Mouse (Mus musculus): ENCODE data around the gene Ddhd1. TPM values are rescaled to one million over a fixed set of nuclear protein-coding genes. Genes with fewer than 3 reads are reported as not detected.

The Ddhd1 gene
- polyA plus RNA-seq, 1 experiment: 153 TPM

DNA sequence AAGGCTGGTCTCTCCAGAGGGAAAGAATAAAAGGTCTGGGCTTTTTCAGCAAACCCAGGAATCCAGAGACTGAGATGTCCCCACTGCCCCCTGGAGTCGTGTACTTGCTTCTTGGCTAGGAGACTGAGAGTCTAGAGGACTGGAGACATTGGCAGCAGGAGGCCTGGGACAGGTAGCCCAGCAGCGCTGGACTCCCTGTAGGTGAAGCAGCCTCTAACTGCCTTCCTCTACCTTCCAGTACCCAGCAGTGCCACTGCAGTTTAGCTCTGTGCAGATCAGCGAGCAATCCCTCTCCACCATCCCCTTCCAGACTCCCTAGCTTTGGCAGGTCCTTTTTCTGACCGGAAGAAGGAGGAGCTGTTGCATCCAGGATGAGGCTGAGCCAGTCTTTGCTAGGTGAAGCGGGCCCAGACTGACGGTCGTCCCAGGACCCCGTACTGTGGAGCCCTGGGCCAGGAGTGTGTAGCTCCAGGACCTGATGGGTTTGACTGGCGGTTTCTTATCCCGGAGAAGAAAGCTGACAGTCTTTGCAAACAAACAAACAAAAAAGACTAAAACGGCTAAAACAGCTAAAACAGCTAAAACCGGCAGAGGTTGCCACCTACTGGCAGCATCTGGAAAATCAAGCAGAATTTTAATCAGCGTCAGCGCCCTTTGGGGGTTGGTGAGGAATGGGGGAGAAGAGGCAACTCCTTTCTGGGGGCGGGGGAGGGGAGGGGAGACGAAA is 32.7 kb upstream of the Ddhd1 start:
- Histone ChIP-seq H3K4me3 (ENCODE audit: control insufficient read depth, low read depth, low read length) (peak overlapping the region; percentile 76), H3K36me3 (ENCODE audit: control insufficient read depth, insufficient read depth, low read length) (no peaks in the 10 kb centered on the region), H3K4me1 (ENCODE audit: control insufficient read depth, insufficient read depth, low read length) (peaks cover 5% of the 10 kb centered on the region), H3K27ac (ENCODE audit: control insufficient read depth, insufficient read depth, low read depth, low read length) (no peak overlapping the region), H3K27me3 (ENCODE audit: control insufficient read depth, insufficient read depth, low read length) (no peaks in the 10 kb centered on the region)
- 0 out of 2 replicates have a peak, but pooled peaks have one; percentile 10 for TF ChIP-seq CTCF (IDR thresholded peaks at IDR 0.05; ENCODE audit: control insufficient read depth, insufficient read depth, insufficient replicate concordance, low read depth, low read length)
- no peak for TF ChIP-seq POLR2A (IDR thresholded peaks at IDR 0.05; ENCODE audit: control insufficient read depth, low read depth, low read length)

DNA sequence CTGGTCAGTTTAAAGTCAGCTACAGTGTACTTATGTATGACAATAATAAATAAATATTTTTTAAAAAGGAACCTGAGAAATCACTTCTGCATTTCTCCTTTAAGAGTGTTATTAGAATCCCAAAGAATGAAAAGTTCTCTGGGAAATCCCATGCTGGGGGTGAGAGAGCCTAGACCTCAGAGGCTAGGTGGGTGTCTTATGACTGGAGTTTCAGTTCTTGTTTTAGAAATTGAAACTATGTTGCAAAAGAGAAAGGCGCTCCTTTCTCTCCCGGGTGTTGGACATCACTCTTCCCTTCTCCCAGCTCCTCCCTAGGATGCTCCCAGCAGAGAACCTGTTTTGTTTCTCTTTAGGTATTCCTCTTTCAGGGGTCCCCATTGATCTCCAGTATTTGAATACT is 27.4 kb upstream of the Ddhd1 start:
- Histone ChIP-seq H3K4me3 (ENCODE audit: control insufficient read depth, low read depth, low read length) (no peak overlapping the region), H3K36me3 (ENCODE audit: control insufficient read depth, insufficient read depth, low read length) (no peaks in the 10 kb centered on the region), H3K4me1 (ENCODE audit: control insufficient read depth, insufficient read depth, low read length) (peaks cover 5% of the 10 kb centered on the region), H3K27me3 (ENCODE audit: control insufficient read depth, insufficient read depth, low read length) (no peaks in the 10 kb centered on the region), H3K27ac (ENCODE audit: control insufficient read depth, insufficient read depth, low read depth, low read length) (no peak overlapping the region)
- TF ChIP-seq POLR2A (IDR thresholded peaks at IDR 0.05; ENCODE audit: control insufficient read depth, low read depth, low read length) (no peak), CTCF (IDR thresholded peaks at IDR 0.05; ENCODE audit: control insufficient read depth, insufficient read depth, insufficient replicate concordance, low read depth, low read length) (no peak)

DNA sequence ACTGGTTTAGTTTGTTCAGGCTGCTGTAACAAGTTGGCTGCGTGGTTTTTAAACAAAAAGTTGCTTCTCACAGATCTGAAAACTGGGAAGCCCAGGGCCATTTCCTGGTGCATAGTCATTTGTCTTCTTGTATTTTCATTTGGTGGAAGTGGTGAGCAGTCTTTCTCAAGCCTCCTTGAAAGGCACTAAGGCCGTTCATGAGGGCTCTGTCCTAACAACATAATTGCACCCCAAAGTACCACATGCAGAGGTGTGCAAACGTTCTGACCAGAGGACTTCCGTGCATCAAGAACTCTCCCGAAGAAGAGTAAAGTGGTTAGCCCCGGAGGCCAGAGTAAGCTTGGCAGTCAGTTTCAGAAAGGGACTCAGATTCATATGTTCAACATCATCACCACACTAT is 18.8 kb upstream of the Ddhd1 start:
- no peaks in the 10 kb centered on the region for H3K27me3 ChIP-seq (ENCODE audit: control insufficient read depth, insufficient read depth, low read length)
- TF ChIP-seq POLR2A (IDR thresholded peaks at IDR 0.05; ENCODE audit: control insufficient read depth, low read depth, low read length) (no peak), CTCF (IDR thresholded peaks at IDR 0.05; ENCODE audit: control insufficient read depth, insufficient read depth, insufficient replicate concordance, low read depth, low read length) (no peak)
- H3K27ac ChIP-seq (ENCODE audit: control insufficient read depth, insufficient read depth, low read depth, low read length): no peak overlapping the region
- no peak overlapping the region for H3K4me3 ChIP-seq (ENCODE audit: control insufficient read depth, low read depth, low read length)
- no peaks in the 10 kb centered on the region; the same call in 1 of the 2 replicates for H3K4me1 ChIP-seq (ENCODE audit: control insufficient read depth, insufficient read depth, low read length)
- H3K36me3 ChIP-seq (ENCODE audit: control insufficient read depth, insufficient read depth, low read length): no peaks in the 10 kb centered on the region

DNA sequence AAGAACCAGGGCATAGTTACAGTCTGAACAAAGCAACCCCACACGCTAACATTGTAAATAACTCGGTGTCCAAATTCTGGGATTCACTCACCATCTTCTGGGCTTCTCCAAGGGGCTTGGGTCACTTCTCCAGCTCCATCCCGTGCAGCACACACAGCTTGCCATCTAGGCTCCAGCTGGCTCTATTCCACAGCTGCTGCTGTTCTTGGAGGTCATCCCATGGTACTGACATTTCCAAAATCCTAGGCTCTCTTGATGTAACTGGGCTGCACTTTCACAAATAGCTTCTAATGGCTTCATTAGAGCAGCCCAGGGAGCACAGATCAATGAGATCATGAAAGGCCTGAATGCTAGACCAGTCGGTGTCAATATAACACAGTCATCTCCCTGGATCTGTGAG is 10.4 kb upstream of the Ddhd1 start:
- no peaks in the 10 kb centered on the region for H3K36me3 ChIP-seq (ENCODE audit: control insufficient read depth, insufficient read depth, low read length)
- H3K27ac ChIP-seq (ENCODE audit: control insufficient read depth, insufficient read depth, low read depth, low read length): no peak overlapping the region
- H3K27me3 ChIP-seq (ENCODE audit: control insufficient read depth, insufficient read depth, low read length): no peaks in the 10 kb centered on the region
- TF ChIP-seq CTCF (IDR thresholded peaks at IDR 0.05; ENCODE audit: control insufficient read depth, insufficient read depth, insufficient replicate concordance, low read depth, low read length): no peak
- TF ChIP-seq POLR2A (IDR thresholded peaks at IDR 0.05; ENCODE audit: control insufficient read depth, low read depth, low read length): no peak
- H3K4me1 ChIP-seq (ENCODE audit: control insufficient read depth, insufficient read depth, low read length): no peaks in the 10 kb centered on the region
- no peak overlapping the region for H3K4me3 ChIP-seq (ENCODE audit: control insufficient read depth, low read depth, low read length)

DNA sequence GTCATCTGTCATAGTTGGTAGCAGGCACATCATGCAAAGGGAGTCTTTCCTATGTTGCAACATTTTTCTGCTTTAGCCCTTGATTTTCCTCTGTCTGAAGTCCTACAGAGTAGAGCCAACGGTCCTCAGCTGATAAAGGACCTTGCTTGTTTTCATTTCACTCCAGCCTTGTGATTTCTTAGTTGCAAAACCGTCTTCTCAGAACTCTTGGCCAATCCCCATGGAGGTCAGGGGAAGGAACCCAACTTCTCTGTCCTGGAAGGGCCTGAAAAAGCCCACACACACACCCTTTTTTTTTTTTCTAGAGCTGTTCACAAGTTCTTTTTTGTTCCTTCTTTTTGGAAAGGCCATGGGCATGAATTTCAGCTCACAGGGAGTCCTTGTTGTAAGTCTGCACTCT is 9.3 kb upstream of the Ddhd1 start:
- no peaks in the 10 kb centered on the region for H3K36me3 ChIP-seq (ENCODE audit: control insufficient read depth, insufficient read depth, low read length)
- TF ChIP-seq CTCF (IDR thresholded peaks at IDR 0.05; ENCODE audit: control insufficient read depth, insufficient read depth, insufficient replicate concordance, low read depth, low read length) (no peak), POLR2A (IDR thresholded peaks at IDR 0.05; ENCODE audit: control insufficient read depth, low read depth, low read length) (no peak)
- no peaks in the 10 kb centered on the region for H3K4me1 ChIP-seq (ENCODE audit: control insufficient read depth, insufficient read depth, low read length)
- H3K27ac ChIP-seq (ENCODE audit: control insufficient read depth, insufficient read depth, low read depth, low read length): no peak overlapping the region
- H3K27me3 ChIP-seq (ENCODE audit: control insufficient read depth, insufficient read depth, low read length): no peaks in the 10 kb centered on the region
- no peak overlapping the region for H3K4me3 ChIP-seq (ENCODE audit: control insufficient read depth, low read depth, low read length)

DNA sequence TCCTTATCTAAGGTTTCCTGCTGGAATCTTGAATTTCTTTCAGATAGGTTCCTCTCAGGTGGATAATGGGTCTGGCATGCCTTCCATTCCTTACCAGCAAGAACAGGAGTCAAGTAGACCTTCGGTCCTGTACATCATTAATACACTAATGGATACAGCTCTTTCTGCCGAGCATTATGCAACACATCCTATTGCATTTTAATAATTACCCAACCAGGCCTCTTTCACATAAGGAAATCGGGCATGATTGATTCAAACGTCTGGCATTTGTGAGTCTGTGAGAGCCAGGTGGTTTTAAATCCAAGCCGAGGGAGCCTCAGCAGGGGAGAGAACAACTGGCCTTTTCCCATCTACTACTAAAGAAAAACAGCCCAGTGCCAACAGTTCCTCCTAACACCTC is 3.6 kb upstream of the Ddhd1 start:
- no peak overlapping the region for H3K4me3 ChIP-seq (ENCODE audit: control insufficient read depth, low read depth, low read length)
- H3K27ac ChIP-seq (ENCODE audit: control insufficient read depth, insufficient read depth, low read depth, low read length): no peak overlapping the region
- no peaks in the 10 kb centered on the region for H3K27me3 ChIP-seq (ENCODE audit: control insufficient read depth, insufficient read depth, low read length)
- no peak for TF ChIP-seq POLR2A (IDR thresholded peaks at IDR 0.05; ENCODE audit: control insufficient read depth, low read depth, low read length)
- no peak for TF ChIP-seq CTCF (IDR thresholded peaks at IDR 0.05; ENCODE audit: control insufficient read depth, insufficient read depth, insufficient replicate concordance, low read depth, low read length)
- H3K4me1 ChIP-seq (ENCODE audit: control insufficient read depth, insufficient read depth, low read length): no peaks in the 10 kb centered on the region; the same call in 1 of the 2 replicates
- no peaks in the 10 kb centered on the region for H3K36me3 ChIP-seq (ENCODE audit: control insufficient read depth, insufficient read depth, low read length)

DNA sequence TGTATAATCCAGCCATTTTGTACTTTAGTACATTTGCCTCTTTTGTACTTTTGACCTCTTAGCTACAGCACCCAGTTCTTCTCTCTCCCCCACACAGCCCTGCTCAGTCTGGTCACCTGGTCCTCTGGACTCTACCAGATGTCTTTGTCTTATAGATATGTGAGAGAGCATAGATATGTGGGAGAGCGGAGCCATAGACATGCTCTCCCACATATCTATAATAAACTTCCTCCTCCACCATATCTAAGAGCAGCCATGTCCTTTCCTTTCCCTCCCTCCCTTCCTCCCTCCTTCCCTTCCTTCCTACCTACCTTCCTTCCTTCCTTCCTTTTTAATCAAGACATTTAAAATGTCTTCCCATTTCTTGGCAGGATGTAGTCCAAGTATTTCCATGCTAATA is 2.4 kb upstream of the Ddhd1 start:
- TF ChIP-seq CTCF (IDR thresholded peaks at IDR 0.05; ENCODE audit: control insufficient read depth, insufficient read depth, insufficient replicate concordance, low read depth, low read length) (no peak), POLR2A (IDR thresholded peaks at IDR 0.05; ENCODE audit: control insufficient read depth, low read depth, low read length) (no peak)
- H3K4me1 ChIP-seq (ENCODE audit: control insufficient read depth, insufficient read depth, low read length): no peaks in the 10 kb centered on the region; the same call in 1 of the 2 replicates
- peak overlapping the region; percentile 26; the same call in 1 of the 2 replicates for H3K4me3 ChIP-seq (ENCODE audit: control insufficient read depth, low read depth, low read length)
- H3K27me3 ChIP-seq (ENCODE audit: control insufficient read depth, insufficient read depth, low read length): no peaks in the 10 kb centered on the region
- no peaks in the 10 kb centered on the region for H3K36me3 ChIP-seq (ENCODE audit: control insufficient read depth, insufficient read depth, low read length)
- H3K27ac ChIP-seq (ENCODE audit: control insufficient read depth, insufficient read depth, low read depth, low read length): no peak overlapping the region; the same call in 1 of the 2 replicates

Data from testis, adult 2 months (tissue).